Mouse (Mus musculus) cerebellum, postnatal 10 days (tissue): ENCODE data around the gene Rbbp4.

Experiments used
- DNase-seq, 2 experiments: peaks; one replicate each; pipeline ENCODE4 v3.0.0; 2021; ENCODE audit warnings: mixed read lengths in 2 of 2

Rbbp4 gene

DNA sequence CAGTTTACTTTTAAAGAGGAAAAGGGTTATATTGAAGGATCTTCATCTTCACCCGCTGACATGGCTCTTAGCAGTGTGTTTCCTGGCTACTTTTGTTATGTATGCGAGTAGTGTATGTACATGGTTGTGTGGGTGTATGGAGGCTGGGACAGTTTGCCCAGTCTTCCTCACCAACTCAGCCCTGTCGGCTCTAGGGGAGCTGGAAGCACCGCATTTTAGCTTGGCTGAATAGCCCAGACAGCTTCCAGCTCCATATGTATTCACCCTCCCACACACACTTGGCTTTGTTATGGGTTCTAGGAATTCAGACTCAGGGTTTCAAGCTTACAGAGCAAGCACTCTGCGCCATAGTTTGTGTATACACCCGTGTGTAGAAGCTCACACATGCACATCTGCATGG lies 15.9 kb upstream of the Rbbp4 start:
- DNase-seq, result peak in 1 of 2 experiments; percentile 40

- DNase-seq, result peak; percentile 91 to 96
Observed at GRCm38 (mm10) chr4:129350644-129351043, 15.5 kb upstream of the Rbbp4 start.

DNA sequence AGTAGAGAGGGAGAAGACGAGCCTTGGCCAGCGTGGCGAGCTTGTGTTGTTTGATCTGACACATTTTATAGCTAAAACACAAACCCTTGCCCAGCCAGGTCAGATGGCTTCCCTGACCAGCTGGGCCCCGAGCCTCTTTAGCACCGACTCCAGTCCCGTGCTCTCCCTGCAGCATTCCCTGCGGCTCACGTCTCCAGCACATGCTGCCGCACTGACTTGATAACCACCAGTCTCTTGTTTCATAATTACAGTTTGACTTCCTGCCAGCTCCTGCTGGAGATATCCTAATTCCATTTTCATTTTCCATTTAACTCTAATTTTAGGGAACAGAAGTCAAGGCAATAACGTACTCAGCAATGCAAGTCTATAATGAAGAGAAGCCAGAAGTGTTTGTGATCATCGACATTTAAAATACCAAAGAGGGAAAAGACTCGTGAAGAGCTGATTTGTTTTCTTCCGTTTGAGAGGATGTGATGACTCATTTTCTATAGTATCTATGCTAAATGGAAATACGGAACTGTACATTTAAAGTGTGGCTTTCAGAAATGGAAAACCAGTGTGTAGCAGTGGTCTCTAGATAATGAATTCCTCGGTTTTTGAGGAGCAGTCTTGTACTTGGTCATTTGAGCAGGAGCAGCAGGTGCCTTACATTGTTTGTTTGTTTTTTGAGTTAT lies 11.4 kb upstream of the Rbbp4 start:
- DNase-seq, result no peak

GRCm38 (mm10) chr4:129342705-129343104 lies 7.5 kb upstream of the Rbbp4 start:
- no peak for DNase-seq

DNA sequence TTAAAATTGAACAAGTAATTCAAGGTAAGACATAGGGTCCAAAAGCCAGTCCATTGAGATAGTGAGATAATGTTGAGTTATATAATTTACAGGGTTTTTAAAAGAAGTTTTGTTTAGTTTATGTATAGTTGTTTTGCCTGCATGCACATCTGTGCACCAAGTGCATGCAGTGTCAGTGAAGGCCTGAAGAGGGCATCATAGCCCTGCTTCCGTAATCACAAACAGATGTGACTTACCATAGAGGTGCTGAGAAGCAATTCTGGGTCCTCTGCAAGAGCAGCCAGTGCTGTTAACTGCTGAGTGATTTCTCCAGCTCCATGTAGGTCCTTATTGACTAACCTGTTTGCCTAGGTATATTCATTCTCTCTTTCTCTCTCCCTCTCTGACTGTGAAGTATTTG lies 6.7 kb upstream of the Rbbp4 start:
- no peak for DNase-seq

DNA sequence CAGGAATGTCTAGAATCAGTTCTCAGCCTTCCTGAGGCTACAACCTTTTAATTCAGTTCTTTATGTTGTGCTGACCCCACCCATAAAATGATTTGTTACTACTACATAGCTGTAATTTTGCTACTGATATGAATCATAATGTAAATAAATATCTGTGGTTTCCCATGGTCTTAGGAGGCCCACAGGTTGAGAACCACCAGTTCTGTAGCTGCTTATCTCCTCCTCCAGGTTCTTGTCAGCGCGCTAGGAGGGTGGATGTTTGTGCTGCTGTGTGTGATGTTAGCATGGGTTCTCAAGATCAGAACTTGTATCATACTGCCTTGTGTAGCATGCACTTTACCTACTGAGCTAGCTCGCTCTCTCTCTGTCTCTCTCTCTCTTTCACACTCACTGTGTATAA lies 4.6 kb upstream of the Rbbp4 start:
- DNase-seq, result no peak

DNA sequence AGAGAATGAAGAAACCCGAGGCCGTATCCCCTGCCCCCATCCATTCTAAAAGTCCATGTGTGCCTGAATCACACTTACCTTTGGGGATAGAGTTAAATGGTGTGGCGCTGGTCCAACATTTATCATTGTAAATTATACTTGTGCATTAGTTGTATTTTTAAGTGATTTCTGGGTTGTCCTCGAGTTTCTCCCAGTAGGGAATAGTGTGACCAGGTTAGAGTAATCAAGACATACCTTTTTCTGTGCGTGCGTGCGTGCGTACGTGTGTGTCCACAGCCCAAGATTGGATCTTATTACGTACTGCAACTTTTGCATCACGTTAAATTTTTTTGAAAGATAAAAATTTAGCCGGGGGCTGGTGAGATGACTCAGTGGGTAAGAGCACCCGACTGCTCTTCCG lies 1.1 kb upstream of the Rbbp4 start:
- peak; percentile 45 to 68 for DNase-seq

DNA sequence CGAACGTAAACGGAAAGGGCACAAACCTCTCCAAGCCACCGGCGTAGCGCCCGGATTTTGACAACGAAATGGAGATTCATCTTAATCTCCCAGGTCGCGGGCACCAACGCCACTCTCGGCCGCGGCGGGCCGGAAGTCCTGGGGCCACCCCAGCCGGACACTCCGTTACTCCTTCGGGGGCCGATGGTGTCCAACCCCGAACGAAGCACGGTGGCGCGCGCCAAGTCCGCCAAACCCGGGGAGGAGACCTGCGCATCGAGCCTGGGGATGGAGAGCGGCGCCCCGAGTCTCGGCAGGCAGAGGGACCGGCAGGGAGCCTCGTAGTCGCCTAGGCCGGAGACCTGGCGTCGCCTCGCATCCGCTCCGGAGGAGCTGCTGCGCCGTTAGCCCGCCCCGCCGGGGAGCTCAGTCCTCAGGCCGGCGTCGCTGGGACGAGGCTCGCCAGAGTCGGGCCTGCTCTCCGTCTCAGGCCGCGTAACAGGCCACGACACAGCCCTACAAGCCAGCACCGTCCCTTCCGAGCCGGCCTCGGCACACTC lies 424 bp downstream of the Rbbp4 start:
- no peak for DNase-seq

DNA sequence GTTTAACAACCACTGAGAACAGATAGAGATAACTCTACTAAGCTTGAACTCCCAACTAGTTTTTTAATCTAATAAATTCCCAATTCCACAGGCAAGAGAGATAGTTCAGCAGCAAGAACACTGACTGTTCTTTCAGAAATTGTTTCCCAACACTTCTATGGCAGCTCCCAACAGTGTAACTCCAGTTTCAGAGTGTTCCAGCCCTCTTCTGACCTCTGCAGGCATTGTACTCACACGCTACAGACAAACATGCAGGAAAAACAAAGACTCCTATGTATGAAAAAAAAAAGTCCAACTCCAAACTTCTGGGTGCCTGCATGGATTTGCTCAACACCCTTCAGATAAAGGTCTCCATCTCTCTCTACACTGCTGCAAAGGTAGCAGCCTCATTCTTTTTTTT lies 2.3 kb downstream of the Rbbp4 start:
- DNase-seq, result no peak

DNA sequence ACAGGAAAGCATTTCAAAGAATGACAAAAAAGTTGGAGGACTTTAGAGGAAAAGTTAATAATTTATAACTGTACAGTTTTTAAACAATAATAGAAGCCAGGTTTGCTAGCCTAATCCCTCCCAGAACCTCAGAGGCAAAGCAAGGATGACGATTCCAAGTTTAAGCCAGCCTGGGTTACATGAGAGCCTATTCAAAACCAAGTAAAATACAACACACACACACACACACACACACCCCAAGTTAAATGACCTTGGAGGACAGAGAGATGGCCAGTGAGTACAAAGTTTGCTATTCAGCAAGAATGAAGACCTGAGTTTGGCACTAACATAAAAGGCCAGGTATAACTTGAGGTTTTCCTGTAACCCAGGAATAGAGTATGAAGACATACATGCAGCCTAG lies 9.0 kb downstream of the Rbbp4 start:
- DNase-seq, result no peak

DNA sequence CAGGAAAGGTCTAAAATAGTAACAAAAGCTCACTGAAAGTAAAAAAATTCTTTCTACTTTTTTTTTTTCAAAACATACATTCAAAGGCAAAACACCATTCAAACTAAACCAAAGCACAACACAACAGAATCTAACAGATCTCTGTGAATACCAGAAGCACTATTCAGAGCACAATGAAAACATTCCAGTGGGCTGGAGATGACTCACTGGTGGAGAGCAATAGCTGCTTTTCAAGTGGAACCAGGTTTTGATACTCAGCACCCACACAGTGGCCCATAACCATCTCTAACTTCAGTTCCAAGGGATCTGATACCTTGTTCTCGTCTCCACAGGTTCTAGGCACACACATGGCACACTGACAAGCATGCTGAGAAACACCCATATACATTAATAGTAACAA lies 10.4 kb downstream of the Rbbp4 start:
- DNase-seq, result no peak

- DNase-seq, result no peak
Observed at GRCm38 (mm10) chr4:129323491-129323890, 11.7 kb downstream of the Rbbp4 start.

DNA sequence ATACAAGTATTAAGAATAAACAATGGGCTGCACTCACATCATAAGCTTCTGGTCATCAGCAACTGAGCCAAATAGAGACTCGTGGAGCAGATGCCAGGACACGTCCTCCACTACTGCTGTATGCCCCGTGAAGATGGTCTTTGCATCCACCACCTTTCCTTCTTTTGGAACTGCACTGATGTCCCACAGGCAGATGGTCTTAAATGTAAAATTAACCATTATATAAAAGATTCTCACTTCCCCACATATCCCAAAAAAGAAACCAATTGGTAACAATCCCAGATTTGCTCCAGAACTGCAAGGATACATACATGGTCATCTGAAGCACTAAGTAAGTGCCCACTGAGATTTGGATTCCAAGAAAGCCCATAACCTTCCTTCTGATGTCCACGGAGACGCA lies 13.1 kb downstream of the Rbbp4 start:
- DNase-seq, result no peak

- DNase-seq, result no peak
Observed at GRCm38 (mm10) chr4:129320876-129321275, 14.3 kb downstream of the Rbbp4 start.

DNA sequence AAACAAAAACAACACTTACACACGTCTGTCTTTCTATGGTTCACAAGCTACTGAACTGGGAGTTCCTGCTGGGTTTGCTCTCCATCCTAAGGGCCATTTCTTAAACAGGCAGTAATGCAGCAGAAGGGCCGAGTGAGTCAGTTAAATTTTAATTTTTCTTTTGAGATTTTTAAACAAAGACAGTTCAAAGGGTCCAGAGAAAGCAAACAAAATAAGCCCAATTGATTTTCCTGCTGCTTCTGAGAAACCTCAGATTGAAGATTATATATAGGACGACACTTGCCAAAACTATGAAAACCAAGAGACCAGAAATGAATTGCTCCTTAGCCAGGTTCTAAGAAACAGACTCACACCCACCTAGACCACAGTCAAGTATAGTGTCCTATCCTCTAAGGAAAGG lies 21.3 kb downstream of the Rbbp4 start:
- no peak for DNase-seq

DNA sequence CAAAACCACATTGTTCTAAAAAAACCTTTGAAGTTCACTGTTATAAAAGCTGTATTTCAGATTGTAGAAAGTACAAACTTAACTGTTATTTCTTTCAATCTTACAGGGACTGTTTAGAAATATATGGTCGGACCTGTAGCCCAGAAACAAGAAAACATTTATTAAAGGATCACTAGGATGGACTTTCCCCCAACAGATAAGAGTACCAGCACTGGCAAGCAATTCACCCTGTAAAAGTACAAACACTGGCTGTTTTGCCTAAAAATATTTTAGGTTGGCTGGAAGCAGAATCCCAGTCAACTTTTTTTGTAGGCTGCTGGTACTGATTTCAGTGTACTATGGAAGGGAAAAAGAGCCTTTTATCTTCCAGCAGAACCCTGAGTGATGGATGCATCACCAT lies 27.2 kb downstream of the Rbbp4 start:
- DNase-seq, result no peak

- DNase-seq, result no peak
Observed at GRCm38 (mm10) chr4:129304306-129304705, 30.9 kb downstream of the Rbbp4 start.

GRCm38 (mm10) chr4:129303816-129304215 lies 31.4 kb downstream of the Rbbp4 start:
- no peak for DNase-seq

DNA sequence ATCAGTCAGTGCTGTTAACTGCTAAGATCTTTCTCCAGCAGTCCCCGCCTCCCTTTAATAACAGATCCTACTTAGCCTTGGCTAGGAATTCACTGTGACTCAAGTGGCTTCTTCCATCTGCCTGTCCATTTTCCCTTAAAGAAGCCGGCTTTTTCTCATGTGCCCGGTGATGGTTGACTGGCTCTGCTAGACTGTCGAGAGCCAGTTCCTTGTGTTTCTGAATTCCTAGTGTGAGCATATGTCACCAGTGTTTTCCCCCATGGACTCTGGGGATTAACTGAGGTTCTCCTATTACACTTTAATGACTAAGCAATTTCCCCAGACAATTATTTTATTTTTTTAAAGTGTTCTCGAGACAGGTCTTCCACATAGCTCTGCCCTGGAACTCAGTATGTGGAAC lies 31.8 kb downstream of the Rbbp4 start:
- peak in 1 of 2 experiments; percentile 27 for DNase-seq

GRCm38 (mm10) chr4:129299121-129299520 lies 36.0 kb downstream of the Rbbp4 start:
- DNase-seq, result no peak

DNA sequence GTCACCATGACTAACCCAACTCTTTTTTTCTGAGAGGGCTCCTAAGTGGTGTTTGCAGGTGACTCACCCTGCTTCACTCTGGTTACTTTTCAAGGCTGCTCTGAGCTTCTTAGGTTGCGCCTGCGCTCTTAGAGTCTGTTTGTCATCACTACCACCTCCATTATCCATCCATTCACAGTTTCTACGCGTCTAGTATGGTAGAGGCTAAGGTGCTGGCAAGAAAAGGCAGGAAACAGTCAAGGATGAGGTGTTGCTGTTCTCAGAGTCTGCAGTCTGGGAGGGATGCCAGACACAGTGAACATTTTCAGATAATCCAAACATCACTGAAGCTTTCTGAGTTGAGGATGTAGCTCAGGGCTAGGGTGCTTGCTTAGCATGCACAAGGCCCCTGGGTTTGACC lies 37.4 kb downstream of the Rbbp4 start:
- no peak for DNase-seq

DNA sequence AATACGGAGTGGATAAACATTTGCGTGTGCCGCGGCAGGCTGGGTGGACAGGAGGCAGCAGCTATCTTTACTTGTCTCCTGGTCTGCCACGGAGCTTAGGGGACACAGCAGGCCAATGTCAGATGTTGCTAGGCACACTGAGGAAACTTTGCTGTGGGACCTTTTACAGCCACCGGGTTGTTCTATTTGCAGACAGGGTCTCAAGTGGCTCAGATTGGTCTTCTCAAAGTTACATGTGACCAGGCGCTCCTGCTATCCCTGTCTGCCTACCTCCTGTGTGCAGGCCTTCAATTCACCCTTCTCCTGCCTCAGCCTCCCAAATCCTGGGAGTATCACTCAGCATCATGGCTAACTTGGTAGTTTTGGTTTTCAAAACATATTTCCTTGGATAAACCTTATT lies 39.1 kb downstream of the Rbbp4 start:
- DNase-seq, result no peak

DNA sequence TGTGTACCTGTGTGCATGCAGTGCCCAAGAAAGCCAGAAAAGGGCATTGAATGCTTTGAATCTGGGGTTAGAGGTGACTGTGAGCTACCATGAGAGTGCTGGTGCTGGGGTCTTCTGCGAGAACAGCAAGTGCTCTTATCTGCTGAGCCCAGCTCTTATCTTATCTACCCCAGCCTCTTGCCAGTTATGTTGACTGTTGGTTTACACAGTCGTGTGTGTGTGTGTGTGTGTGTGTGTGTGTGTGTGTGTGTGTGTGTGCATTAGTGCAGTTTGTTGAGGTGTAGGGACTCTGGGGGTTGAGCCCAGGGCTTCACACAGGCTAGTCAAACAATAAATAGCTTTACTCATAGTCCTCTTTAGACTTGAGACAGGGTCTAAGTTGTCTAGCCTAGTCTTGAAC lies 40.0 kb downstream of the Rbbp4 start:
- no peak for DNase-seq

DNA sequence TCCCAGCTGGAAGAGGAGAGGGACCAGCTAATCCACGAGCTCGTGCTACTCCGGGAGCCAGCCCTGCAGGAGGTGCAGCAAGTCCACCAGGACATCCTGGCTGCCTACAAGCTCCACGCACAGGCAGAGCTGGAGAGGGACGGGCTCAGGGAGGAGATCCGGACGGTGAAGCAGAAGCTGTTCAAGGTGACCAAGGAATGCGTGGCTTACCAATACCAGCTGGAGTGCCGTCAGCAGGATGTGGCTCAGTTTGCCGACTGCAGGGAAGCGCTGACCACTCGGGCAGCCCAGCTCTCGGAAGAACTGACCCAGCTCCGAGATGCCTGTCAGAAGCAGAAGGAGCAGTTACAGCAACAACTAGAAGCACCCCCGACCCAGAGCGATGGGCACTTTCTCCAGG lies 41.5 kb downstream of the Rbbp4 start:
- DNase-seq, result no peak

DNA sequence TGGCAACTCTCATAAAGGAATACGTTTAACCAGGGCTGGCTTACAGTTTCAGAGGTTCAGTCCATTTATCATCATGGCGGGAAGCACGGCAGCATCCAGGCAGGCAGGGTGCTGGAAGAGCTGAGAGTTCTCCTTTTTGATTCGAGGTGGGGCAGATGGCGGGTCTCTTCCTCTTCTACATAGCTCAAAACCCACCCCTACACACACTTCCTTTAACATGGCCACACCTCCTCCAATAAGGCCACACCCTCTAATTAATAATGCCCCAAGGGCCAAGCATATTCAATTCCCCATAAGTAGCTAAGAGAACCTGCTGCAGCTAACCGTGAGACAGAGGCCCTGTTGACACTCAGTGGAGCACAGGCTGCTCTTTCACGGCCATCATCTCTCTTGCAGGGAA lies 42.3 kb downstream of the Rbbp4 start:
- no peak for DNase-seq
